Mouse (Mus musculus): Measurements from ENCODE around the gene Cd79b.
"Not testable (repeated sequence)": the region's sequence is repeated elsewhere in the genome, so short reads cannot be mapped to it uniquely, and the experiment has no call there.

Cd79b gene

DNA sequence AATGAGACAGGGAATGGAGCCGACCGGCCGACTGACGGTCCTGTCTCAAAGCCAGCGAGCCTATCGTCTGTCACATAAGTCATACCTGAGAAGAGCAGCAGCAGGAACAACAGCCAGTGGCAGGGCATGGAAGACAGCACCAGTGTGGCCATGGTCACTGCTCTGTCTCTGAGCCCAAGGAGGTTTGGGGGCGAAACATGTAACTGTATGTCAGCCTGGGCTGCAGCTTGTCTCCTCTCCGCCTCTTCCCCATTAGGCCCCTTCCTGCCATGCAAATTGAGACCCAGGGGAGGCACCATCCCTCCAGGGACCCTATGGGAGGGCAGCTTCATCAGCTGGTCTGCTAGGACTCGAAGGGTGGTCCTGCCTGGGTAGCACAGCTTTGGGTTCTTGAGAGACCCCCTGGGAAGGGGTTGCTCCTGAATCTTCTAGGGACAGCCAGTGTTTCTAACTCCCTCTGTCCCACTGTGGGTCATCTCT, at the start of gene Cd79b:
Gene Cd79b, minus strand, starts transcription at position 430 of the 480 bp plus-strand sequence.
- DNase-seq (ENCODE audit: low spot score in 2 of 2), result no peak

DNA sequence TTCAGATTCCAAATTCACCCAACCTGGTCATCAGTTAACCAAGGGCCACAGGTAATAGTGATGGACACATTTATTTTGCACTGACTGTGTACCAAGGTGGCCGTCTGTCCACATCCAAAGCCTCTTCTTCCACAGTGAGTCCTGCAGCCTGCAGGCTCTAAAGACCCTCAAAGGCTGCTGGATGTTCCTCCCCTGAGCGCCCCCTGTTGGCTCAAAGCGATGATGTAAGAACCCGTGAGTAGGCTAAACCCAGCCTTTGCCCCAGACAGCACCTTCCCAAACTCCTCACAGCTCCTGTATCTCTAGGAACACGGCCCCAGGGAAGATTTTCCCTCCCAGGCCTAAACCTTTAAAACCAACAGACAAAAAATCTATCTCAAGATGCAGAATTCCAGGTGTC, 44.8 kb upstream of the Cd79b start:
- no peak for DNase-seq (ENCODE audit: low spot score in 2 of 2)

DNA sequence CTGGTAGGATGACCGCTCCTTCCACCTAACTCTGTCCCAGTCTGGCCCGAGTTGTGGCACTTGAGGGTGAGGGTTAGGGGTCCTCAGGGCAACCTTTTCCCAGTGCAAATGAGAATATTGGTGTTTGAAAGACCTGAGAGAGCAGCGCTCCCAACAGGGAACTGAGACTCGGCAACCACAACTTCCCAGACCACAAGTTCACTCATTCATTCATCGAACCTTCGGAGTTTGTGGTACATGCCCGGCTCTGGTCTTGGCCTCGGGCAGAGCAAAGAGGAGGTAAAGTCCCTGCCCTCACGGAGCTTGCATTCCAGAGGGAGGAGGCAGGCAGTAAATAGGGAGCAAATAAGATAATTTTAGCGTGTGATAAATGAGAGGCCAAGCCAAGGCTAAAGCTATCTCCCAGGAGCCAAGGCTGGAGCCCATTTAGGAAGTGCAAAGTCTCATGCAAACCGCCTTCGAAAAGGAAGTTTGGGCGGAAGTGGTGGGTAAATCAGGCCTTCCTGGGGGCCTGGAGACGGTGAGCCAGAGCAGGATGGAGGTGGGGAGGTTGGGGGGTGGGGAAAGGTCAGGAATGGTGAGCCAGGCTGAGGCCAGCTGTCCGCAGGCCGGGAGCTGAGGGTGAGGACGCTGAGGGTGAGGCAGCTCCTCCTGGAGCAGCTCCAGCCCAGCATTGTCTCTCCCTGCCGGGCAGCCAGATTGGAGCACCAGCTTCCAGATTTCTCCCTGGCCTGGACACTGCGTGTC, 41.0 kb upstream of the Cd79b start:
- DNase-seq (ENCODE audit: low spot score in 2 of 2), result no peak

DNA sequence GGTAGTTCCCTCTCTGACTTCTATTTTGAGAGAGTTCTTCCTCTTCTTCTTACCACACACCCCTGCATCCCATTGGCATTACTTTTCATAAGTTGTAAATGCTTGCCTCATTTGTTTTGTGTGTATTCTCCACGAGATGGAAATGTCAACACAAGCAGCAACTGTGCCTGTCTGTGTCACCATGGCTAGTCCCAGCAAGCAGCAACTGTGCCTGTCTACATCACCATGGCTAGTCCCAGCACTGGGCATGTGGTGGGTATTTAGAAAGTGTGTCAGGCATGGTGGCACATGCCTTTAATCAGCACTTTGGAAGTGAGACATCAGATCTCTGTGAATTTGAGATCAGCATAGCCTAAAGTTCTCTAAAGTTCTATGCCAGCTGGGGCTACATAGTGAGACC, 39.6 kb upstream of the Cd79b start:
- no peak for DNase-seq (ENCODE audit: low spot score in 2 of 2)

GRCm38 (mm10) chr11:106353188-106353587, 38.6 kb upstream of the Cd79b start, which contains the start of gene Scn4a:
Gene Scn4a, minus strand, starts transcription at chr11:106353288.
- no peak for DNase-seq (ENCODE audit: low spot score in 2 of 2)

GRCm38 (mm10) chr11:106351941-106352340, 37.4 kb upstream of the Cd79b start:
- no peak for DNase-seq (ENCODE audit: low spot score in 2 of 2)

- no peak for DNase-seq (ENCODE audit: low spot score in 2 of 2)
Observed at GRCm38 (mm10) chr11:106351253-106351652, 36.7 kb upstream of the Cd79b start.

GRCm38 (mm10) chr11:106350853-106351252, 36.3 kb upstream of the Cd79b start:
- no peak for DNase-seq (ENCODE audit: low spot score in 2 of 2)

DNA sequence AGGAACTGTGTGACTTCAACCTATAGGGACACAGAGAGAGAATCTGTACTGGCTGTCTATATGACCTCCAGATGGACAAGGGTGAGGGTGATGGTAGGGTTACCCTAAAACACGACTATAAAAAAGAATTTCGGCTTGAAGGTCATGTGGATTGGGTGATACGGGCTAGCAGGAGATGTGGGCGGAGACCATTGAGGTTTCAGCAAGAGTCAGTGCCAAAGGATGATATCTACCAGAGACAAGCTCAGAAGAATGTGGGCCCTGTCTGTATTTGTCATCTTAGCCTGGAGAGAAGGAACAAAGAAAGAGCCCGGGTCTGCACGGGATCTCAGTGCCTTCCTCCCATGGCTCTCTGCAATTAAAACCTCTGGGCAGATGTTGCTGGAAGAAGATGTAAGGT, 35.2 kb upstream of the Cd79b start:
- no peak for DNase-seq (ENCODE audit: low spot score in 2 of 2)

DNA sequence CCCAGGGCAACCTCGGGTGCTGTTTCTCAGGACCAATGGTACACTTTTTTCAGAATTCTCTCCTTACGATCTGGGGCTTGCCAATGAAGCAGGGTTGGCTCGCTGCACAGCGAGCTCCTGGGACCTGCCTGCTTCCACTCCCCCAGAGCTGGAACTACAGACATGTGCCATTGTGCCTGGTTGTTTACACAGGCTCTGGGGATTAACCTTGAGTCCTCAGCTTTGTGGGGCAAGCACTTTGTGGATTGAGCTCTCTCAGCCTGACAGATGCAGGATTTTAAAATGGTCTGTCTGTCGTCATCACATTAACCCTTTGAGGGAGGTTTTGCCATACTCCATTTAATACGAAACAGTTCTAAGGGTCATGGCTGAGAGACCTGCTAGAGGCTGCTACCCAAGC, 30.3 kb upstream of the Cd79b start:
- DNase-seq (ENCODE audit: low spot score in 2 of 2), result no peak

GRCm38 (mm10) chr11:106340990-106341520, 26.5 kb upstream of the Cd79b start:
- DNase-seq (ENCODE audit: low spot score in 2 of 2), result no peak

DNA sequence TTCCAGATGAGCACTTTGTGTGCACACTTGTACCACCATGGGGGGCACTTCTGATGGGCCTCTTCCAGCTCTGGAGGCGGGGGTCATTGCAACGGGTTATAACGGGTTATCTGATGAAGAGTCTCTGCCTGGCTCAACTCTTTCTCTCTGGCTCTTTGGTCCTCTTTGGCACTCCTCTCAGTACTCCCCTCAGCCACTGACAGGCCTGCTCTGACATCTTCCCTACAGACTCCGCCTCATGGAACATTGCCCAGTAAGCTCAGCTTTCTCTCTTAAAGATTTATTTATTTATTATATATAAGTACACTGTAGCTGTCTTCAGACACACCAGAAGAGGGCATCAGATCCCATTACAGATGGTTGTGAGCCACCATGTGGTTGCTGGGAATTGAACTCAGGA, 24.8 kb upstream of the Cd79b start:
- not testable (repeated sequence) for DNase-seq (ENCODE audit: low spot score in 2 of 2)

GRCm38 (mm10) chr11:106338870-106339269, 24.3 kb upstream of the Cd79b start:
- DNase-seq (ENCODE audit: low spot score in 2 of 2), result no peak

DNA sequence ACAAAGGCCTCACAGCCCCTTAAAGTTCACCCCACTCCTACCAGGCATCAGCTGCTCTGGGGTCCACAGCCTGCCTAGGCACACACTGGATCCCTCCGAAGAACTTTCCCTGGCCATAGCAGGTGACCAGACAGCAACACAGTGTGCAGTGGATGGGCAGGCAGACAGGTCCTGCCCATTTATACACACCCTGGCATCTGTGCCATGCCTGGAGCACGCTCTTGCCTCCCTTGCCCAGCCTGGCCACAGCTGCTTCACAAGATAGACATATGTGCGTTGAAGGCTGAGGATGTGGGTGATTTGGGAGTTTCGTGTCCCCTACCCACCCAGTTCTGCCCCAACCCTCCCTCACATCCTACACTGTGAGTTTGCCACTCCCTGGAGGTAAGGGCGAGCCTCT, 23.5 kb upstream of the Cd79b start:
- DNase-seq (ENCODE audit: low spot score in 2 of 2), result no peak

DNA sequence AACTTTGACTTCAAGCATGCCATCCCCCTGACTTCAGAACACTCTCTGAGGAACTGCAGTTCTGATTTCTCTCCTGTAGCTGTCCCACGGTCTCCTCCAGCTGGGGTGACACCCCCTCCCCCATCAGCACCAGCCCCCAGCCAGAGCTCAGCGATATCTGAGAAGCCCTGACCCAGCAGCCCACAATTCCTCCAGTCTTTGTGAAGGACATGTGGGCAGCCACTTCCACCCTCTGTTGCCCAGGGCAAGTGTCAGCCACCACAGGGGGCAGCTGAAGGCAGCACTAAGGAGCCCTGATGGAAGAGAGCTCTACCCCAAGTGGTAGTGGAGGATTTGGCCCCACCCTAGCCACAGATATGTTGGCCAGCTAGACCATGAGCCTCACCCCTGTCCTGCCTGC, 19.5 kb upstream of the Cd79b start:
- no peak for DNase-seq (ENCODE audit: low spot score in 2 of 2)

- no peak for DNase-seq (ENCODE audit: low spot score in 2 of 2)
Observed at GRCm38 (mm10) chr11:106332458-106332857, 17.9 kb upstream of the Cd79b start.

GRCm38 (mm10) chr11:106329682-106330081, 15.1 kb upstream of the Cd79b start:
- peak in 1 of 2 experiments; percentile 13 for DNase-seq (ENCODE audit: low spot score in 2 of 2)

DNA sequence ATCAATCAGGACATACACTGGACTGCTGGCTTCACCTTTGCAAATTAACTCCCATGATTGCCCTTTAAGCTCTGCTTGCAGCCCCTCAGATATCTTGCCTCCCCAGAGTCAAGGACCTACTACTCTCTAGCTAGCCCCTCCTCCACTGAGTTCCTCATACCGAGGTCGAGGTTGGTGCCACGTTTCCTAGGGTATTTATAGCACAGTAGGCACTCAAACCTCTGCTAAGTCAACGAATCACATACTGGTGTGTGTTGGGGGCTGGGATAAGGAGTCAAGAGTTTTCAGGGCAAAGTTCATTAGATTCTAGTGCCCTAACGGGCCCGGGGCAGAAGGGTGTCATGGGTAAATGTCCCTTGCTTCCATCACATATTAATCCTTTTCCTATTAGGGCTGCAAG, 14.6 kb upstream of the Cd79b start:
- DNase-seq (ENCODE audit: low spot score in 2 of 2), result no peak

- no peak for DNase-seq (ENCODE audit: low spot score in 2 of 2)
Observed at GRCm38 (mm10) chr11:106328521-106328920, 14.0 kb upstream of the Cd79b start.

GRCm38 (mm10) chr11:106326475-106326874, 11.9 kb upstream of the Cd79b start:
- DNase-seq (ENCODE audit: low spot score in 2 of 2), result no peak

- DNase-seq (ENCODE audit: low spot score in 2 of 2), result peak; percentile 38 to 64
Observed at GRCm38 (mm10) chr11:106325566-106326206, 11.1 kb upstream of the Cd79b start.

DNA sequence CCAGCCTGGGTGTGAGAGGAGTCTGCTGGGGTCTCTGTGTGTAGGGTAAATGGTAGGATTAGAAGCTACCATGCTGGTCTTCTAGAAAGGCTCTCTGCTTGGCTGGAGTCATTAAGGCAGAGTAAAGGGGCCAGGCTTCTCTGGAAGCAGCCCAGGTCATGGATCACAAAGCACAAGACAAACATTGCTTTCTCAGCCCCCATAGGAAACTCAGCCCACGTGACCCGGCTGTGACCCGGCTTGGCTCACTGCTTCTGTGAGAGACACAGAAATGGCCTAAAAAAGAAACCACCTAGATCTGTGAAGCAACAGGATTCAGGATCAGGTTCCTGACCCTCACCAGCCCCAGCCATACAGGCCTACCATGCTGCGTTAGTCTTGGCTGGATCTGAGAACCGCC, 10.3 kb upstream of the Cd79b start:
- DNase-seq (ENCODE audit: low spot score in 2 of 2), result no peak

Data from frontal cortex, postnatal 25 days (tissue).